16 mouse cellular contexts compared by ENCODE assay signal in genomic region chr13:106318476-106318875, GRCm38 (mm10).
"Had no signal": no experiment of that assay in that cellular context is flagged by ENCODE, and none has a peak within 500 bp of the region (broad histone marks: within the 10 kb centered on the region; RNA-seq: fewer than 3 reads in every experiment).

No protein-coding gene starts in this region.

- H3K9me3 ChIP-seq: kidney, embryonic 15.5 days; limb, embryonic 10.5 days; lung, embryonic 15.5 days; megakaryocyte, embryonic 14.5 days; neural tube, embryonic 13.5 days had no signal

- H3K4me3 ChIP-seq: kidney, embryonic 15.5 days; left cerebral cortex, adult 2 months; limb, embryonic 10.5 days; lung, embryonic 15.5 days; megakaryocyte, embryonic 14.5 days; neural tube, embryonic 13.5 days had no signal

- H3K36me3 ChIP-seq: kidney, embryonic 15.5 days; limb, embryonic 10.5 days; lung, embryonic 15.5 days; neural tube, embryonic 13.5 days had no signal

- H3K9ac ChIP-seq: kidney, embryonic 15.5 days; lung, embryonic 15.5 days; neural tube, embryonic 13.5 days had no signal

- H3K27me3 ChIP-seq: kidney, embryonic 15.5 days; lung, embryonic 15.5 days; megakaryocyte, embryonic 14.5 days; neural tube, embryonic 13.5 days had no signal

- DNase-seq: kidney, adult 18-20 months; kidney, postnatal 14 days; lung, postnatal 14 days; retina, postnatal 1 day; right cerebral cortex, postnatal 4 days; spleen, adult 18-20 months; thymus, adult 18-20 months; thymus, postnatal 14 days had no signal

- H3K27ac ChIP-seq: kidney, embryonic 15.5 days; left cerebral cortex, adult 2 months; limb, embryonic 10.5 days; lung, embryonic 15.5 days; macrophage; neural tube, embryonic 13.5 days had no signal

- H3K4me1 ChIP-seq: kidney, embryonic 15.5 days; limb, embryonic 10.5 days; lung, embryonic 15.5 days; megakaryocyte, embryonic 14.5 days; neural tube, embryonic 13.5 days had no signal

- H3K4me2 ChIP-seq: kidney, embryonic 15.5 days; liver, embryonic 11.5 days; lung, embryonic 15.5 days; neural tube, embryonic 13.5 days had no signal
